Mouse (Mus musculus) embryonic facial prominence, embryonic 13.5 days (tissue): Measurements from ENCODE around the gene Slc25a34. TPM values are rescaled to one million over a fixed set of nuclear protein-coding genes. Genes with fewer than 3 reads are reported as not detected.

Experiments used
- ATAC-seq: fragments of 200-750 bp; cut with Nextera tagmentation; 2 replicates; pipeline ENCODE4 v1.8.0; 2017; ENCODE audit warnings: low read depth; ENCODE audit not compliant: insufficient number of reproducible peaks, insufficient read depth, low FRiP score, low TSS enrichment
- H3K27ac ChIP-seq: fragments of 300-500 bp; sonication (generic); 2 replicates; pipeline ENCODE4 v1.5.1; 2015; ENCODE audit warnings: moderate library complexity, mild to moderate bottlenecking, inconsistent platforms
- H3K27me3 ChIP-seq: fragments of 300-500 bp; sonication (generic); 2 replicates; pipeline ENCODE4 v1.6.1; 2015; ENCODE audit warnings: mild to moderate bottlenecking, inconsistent platforms
- H3K36me3 ChIP-seq: fragments of 300-500 bp; sonication (generic); 2 replicates; pipeline ENCODE4 v1.6.1; 2015; ENCODE audit warnings: mild to moderate bottlenecking, inconsistent platforms
- H3K4me1 ChIP-seq: fragments of 300-500 bp; sonication (generic); 2 replicates; pipeline ENCODE4 v1.6.1; 2015; ENCODE audit warnings: inconsistent platforms
- H3K4me2 ChIP-seq: fragments of 300-500 bp; sonication (generic); 2 replicates; pipeline ENCODE4 v1.6.1; 2015; ENCODE audit warnings: moderate library complexity, mild to moderate bottlenecking, inconsistent platforms
- H3K4me3 ChIP-seq: fragments of 300-500 bp; sonication (generic); 2 replicates; pipeline ENCODE4 v1.5.1; 2015; ENCODE audit warnings: mild to moderate bottlenecking, inconsistent platforms
- H3K9ac ChIP-seq: fragments of 300-500 bp; sonication (generic); 2 replicates; pipeline ENCODE4 v1.6.1; 2015; ENCODE audit warnings: mild to moderate bottlenecking, inconsistent platforms
- H3K9me3 ChIP-seq: fragments of 300-500 bp; sonication (generic); 2 replicates; pipeline ENCODE4 v1.6.1; 2016; ENCODE audit warnings: inconsistent platforms
- WGBS: fragments of 180-500 bp; shearing (Covaris S2); methylation state at CpG from one replicate; pipeline ENCODE4 v1.1.7; 2015; ENCODE audit warnings: mixed read lengths; 5-methylcytosine and 5-hydroxymethylcytosine counted together
- polyA plus RNA-seq: library from polyadenylated mRNA; unstranded; fragments of >200 nt; fragmentation: Nextera tagmentation; extraction: Ambion mirVana; gene quantifications from 2 replicates; pipeline ENCODE4 v1.2.1, GENCODE M21; 2015

The Slc25a34 gene
- polyA plus RNA-seq, 1 experiment from 2014 or later = not detected

DNA sequence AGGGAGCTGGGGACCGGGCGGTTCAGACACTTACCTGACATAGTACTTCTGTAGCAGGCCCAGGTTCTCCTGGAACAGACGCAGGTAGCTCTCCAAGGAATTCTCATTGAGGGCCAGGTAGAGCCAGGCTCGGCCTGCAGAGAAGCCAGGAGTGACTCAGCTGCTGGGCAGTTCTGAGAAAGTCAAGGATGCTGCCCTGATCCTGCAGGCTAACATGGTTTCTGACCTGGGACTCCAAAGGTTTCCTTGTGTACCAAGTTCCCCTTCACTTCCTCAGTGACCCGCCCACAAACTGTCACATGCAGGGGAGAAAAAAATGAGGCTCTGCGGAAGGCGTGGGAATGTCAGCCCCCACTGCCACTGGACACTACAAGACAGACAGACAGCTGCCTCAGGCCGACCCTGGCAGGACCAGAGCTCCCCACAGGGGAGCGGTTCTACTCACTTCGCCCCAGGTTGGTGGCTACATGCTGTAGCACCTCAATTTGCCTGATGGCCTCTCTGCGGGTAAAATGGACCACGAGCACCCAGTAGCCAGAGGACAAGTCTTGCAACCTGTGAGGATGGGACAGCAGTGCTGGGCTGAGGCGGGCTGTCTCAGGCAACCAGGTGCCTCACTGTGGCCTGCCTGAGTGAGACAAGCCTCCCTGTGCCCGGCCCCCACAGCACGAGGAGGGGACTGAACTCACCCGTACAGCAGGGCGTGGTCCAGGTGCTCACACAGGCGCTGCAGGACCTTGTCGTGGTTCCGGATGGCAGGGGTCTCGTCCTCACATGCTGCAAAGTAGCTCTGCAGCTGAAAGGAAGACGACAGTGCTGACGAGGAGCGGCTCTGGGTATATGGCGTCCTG, 18.6 kb upstream of the Slc25a34 start:
- no peak overlapping the region for H3K27ac ChIP-seq
- no peak overlapping the region for H3K4me3 ChIP-seq
- no peaks in the 10 kb centered on the region for H3K27me3 ChIP-seq
- no peaks in the 10 kb centered on the region for H3K9me3 ChIP-seq
- H3K36me3 ChIP-seq = peaks cover 54% of the 10 kb centered on the region
- H3K4me2 ChIP-seq = no peak overlapping the region
- WGBS = 90% methylated on average over 25 of the region's 25 CpGs
- no peak for ATAC-seq
- peaks cover 9% of the 10 kb centered on the region for H3K4me1 ChIP-seq
- peak overlapping the region; percentile 40; the same call in 1 of the 2 replicates for H3K9ac ChIP-seq

GRCm38 (mm10) chr4:141641353-141641771, 17.7 kb upstream of the Slc25a34 start:
- Histone ChIP-seq H3K4me1 (peaks cover 9% of the 10 kb centered on the region), H3K36me3 (peaks cover 59% of the 10 kb centered on the region), H3K9ac (no peak overlapping the region), H3K4me2 (no peak overlapping the region), H3K9me3 (no peaks in the 10 kb centered on the region), H3K27ac (no peak overlapping the region), H3K4me3 (no peak overlapping the region), H3K27me3 (no peaks in the 10 kb centered on the region)
- no peak for ATAC-seq
- 88% methylated on average over 7 of the region's 7 CpGs for WGBS

- H3K4me2 ChIP-seq = no peak overlapping the region
- ATAC-seq = no peak
- H3K36me3 ChIP-seq = peaks cover 77% of the 10 kb centered on the region
- H3K9ac ChIP-seq = no peak overlapping the region
- H3K27me3 ChIP-seq = no peaks in the 10 kb centered on the region
- 64% methylated on average over 11 of the region's 11 CpGs for WGBS
- H3K4me3 ChIP-seq = no peak overlapping the region
- H3K9me3 ChIP-seq = no peaks in the 10 kb centered on the region
- peaks cover 9% of the 10 kb centered on the region for H3K4me1 ChIP-seq
- no peak overlapping the region for H3K27ac ChIP-seq
These were observed 15.9 kb upstream of the Slc25a34 start for GRCm38 (mm10) chr4:141639474-141639873.

- no peak overlapping the region for H3K4me3 ChIP-seq
- H3K27ac ChIP-seq = no peak overlapping the region
- H3K4me2 ChIP-seq = no peak overlapping the region
- no peak overlapping the region for H3K9ac ChIP-seq
- 94% methylated on average over 5 of the region's 5 CpGs for WGBS
- no peaks in the 10 kb centered on the region for H3K9me3 ChIP-seq
- peaks cover 95% of the 10 kb centered on the region for H3K36me3 ChIP-seq
- no peaks in the 10 kb centered on the region for H3K4me1 ChIP-seq
- no peak for ATAC-seq
- H3K27me3 ChIP-seq = no peaks in the 10 kb centered on the region
These were observed 13.1 kb upstream of the Slc25a34 start for GRCm38 (mm10) chr4:141636693-141637092.

DNA sequence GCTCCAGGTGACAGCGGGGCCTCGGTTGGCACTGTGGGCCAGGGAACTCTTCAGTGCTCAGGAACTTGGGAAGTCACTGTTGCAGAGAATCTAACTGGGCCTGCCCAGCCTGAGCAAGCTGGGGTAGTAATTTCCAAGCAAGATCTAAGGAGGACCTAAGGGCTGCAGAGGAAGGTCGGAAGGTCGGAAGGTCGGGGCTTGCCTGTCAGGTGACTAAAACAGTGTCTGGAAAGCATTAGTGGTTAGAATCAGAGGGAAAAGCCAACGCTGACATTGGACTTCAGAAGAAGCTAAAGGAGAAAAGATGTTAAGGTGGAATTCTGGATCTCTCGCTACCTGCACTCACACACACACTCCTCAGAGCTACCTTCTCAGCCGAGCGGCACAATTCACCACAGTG, 12.4 kb upstream of the Slc25a34 start:
- H3K36me3 ChIP-seq = peaks cover 95% of the 10 kb centered on the region
- no peak overlapping the region for H3K4me3 ChIP-seq
- no peaks in the 10 kb centered on the region for H3K27me3 ChIP-seq
- H3K9me3 ChIP-seq = no peaks in the 10 kb centered on the region
- no peak overlapping the region for H3K27ac ChIP-seq
- H3K9ac ChIP-seq = no peak overlapping the region
- H3K4me2 ChIP-seq = no peak overlapping the region
- no peaks in the 10 kb centered on the region for H3K4me1 ChIP-seq
- WGBS = 43% methylated on average over 9 of the region's 9 CpGs
- ATAC-seq = no peak

DNA sequence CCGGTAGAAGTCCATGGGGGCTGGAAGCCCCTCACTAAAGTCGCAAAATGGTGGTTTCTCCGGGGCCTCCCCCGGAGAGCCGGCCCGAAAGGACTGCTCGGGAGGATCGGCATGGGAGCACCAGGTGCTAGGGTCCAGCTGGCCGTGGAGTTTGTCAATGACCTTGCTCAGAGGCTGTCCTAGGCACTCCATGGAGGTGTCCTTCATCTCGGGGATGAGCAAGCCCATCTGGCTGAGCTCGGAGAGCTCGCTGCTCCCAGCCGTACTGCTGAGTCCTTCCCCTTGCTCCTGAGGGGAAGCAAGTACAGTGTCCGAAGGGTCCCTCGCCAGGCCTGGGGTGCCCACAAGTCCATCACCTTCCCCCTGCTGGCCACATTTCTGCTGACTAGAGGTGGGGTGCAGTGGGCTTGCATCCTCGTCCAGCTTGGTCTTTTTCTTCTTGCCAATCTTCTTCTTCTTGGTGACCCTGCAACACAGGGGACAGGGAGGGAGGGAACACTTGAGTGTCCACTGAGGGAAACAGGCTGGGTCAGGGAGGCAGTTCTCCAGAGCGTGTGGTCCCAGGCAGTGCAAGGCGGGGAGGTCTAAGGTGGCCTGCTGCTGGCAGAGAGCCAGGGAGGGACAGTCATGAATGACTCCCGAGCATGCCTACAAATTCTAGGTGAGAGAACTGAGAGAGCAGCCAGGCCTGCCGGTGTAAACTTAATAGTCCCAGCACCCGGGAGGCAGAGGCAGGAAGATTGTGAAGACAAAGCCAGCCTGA, 8.7 kb upstream of the Slc25a34 start:
- H3K4me1 ChIP-seq = no peaks in the 10 kb centered on the region
- no peak overlapping the region for H3K4me2 ChIP-seq
- H3K27me3 ChIP-seq = no peaks in the 10 kb centered on the region
- H3K9me3 ChIP-seq = no peaks in the 10 kb centered on the region
- H3K4me3 ChIP-seq = no peak overlapping the region
- H3K27ac ChIP-seq = no peak overlapping the region
- H3K9ac ChIP-seq = no peak overlapping the region
- peaks cover 98% of the 10 kb centered on the region for H3K36me3 ChIP-seq
- ATAC-seq = no peak
- WGBS = 94% methylated on average over 21 of the region's 21 CpGs

DNA sequence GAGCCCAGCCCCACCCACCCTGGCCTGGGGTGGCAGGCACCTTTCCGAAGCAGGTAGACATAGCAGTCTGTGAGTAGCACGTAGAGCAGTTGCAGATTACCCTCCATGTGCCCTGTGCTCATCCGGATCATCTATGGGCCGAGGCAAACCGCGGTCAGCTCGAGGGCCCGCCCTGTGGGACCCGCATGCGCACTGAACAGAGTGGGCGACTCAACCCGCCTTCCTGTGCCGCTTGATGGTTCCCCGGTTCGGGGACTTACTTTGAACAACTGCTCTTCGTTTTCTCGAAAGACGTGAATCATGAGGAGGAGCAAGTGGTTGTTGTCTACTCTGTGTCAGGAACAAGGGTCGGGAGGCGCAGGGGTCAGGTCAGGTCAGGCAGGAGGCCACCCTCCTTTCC, 7.6 kb upstream of the Slc25a34 start:
- H3K9me3 ChIP-seq = no peaks in the 10 kb centered on the region
- H3K4me2 ChIP-seq = no peak overlapping the region
- no peaks in the 10 kb centered on the region for H3K4me1 ChIP-seq
- H3K36me3 ChIP-seq = peaks cover 96% of the 10 kb centered on the region
- no peak overlapping the region for H3K9ac ChIP-seq
- WGBS = 95% methylated on average over 20 of the region's 20 CpGs
- H3K4me3 ChIP-seq = no peak overlapping the region
- no peak for ATAC-seq
- no peak overlapping the region for H3K27ac ChIP-seq
- no peaks in the 10 kb centered on the region for H3K27me3 ChIP-seq

GRCm38 (mm10) chr4:141630021-141630420, 6.4 kb upstream of the Slc25a34 start:
- H3K4me3 ChIP-seq = no peak overlapping the region

GRCm38 (mm10) chr4:141628661-141629060, 5.0 kb upstream of the Slc25a34 start:
- H3K27me3 ChIP-seq = no peaks in the 10 kb centered on the region
- no peak overlapping the region for H3K9ac ChIP-seq
- H3K9me3 ChIP-seq = no peaks in the 10 kb centered on the region
- ATAC-seq = no peak
- no peak overlapping the region for H3K4me2 ChIP-seq
- H3K36me3 ChIP-seq = peaks cover 88% of the 10 kb centered on the region
- WGBS = 83% methylated on average over 14 of the region's 14 CpGs
- H3K4me3 ChIP-seq = no peak overlapping the region
- no peaks in the 10 kb centered on the region for H3K4me1 ChIP-seq
- no peak overlapping the region for H3K27ac ChIP-seq

More at GRCm38 (mm10) chr4:141630021-141630420, 6.4 kb upstream of the Slc25a34 start:
- no peaks in the 10 kb centered on the region for H3K9me3 ChIP-seq
- H3K4me1 ChIP-seq = no peaks in the 10 kb centered on the region
- no peak overlapping the region for H3K4me2 ChIP-seq
- no peak overlapping the region for H3K9ac ChIP-seq
- WGBS = 89% methylated on average over 11 of the region's 11 CpGs
- H3K27ac ChIP-seq = no peak overlapping the region
- ATAC-seq = no peak
- no peaks in the 10 kb centered on the region for H3K27me3 ChIP-seq
- H3K36me3 ChIP-seq = peaks cover 97% of the 10 kb centered on the region

- Histone ChIP-seq H3K4me1 (no peaks in the 10 kb centered on the region), H3K9me3 (no peaks in the 10 kb centered on the region), H3K4me2 (no peak overlapping the region), H3K4me3 (no peak overlapping the region), H3K27me3 (no peaks in the 10 kb centered on the region), H3K9ac (no peak overlapping the region), H3K27ac (no peak overlapping the region), H3K36me3 (peaks cover 76% of the 10 kb centered on the region)
- 85% methylated on average over 5 of the region's 5 CpGs for WGBS
- no peak for ATAC-seq
These were observed 3.9 kb upstream of the Slc25a34 start for GRCm38 (mm10) chr4:141627502-141627901.

GRCm38 (mm10) chr4:141625774-141626550, 2.3 kb upstream of the Slc25a34 start:
- H3K36me3 ChIP-seq = peaks cover 61% of the 10 kb centered on the region
- no peak; the same call in 1 of the 2 replicates for ATAC-seq
- no peak overlapping the region for H3K4me2 ChIP-seq
- no peak overlapping the region for H3K4me3 ChIP-seq
- WGBS = 87% methylated on average over 16 of the region's 16 CpGs
- H3K27ac ChIP-seq = no peak overlapping the region
- H3K9ac ChIP-seq = no peak overlapping the region
- no peaks in the 10 kb centered on the region for H3K4me1 ChIP-seq
- no peaks in the 10 kb centered on the region for H3K9me3 ChIP-seq
- H3K27me3 ChIP-seq = no peaks in the 10 kb centered on the region
